Mouse (Mus musculus) hindbrain, postnatal 0 days (tissue): ENCODE data around the gene Mef2c. TPM values are rescaled to one million over a fixed set of nuclear protein-coding genes. Genes with fewer than 3 reads are reported as not detected.

Source experiments
- ATAC-seq: fragments of 200-750 bp; cut with Nextera tagmentation; 2 replicates; pipeline ENCODE4 v1.8.0; 2017; ENCODE audit warnings: mild to moderate bottlenecking, moderate TSS enrichment, moderate library complexity
- DNase-seq: peaks from one replicate; pipeline ENCODE4 v3.0.0-alpha.2; 2015; ENCODE audit warnings: low spot score
- H3K27ac ChIP-seq: fragments of 300-500 bp; sonication (generic); 2 replicates; pipeline ENCODE4 v1.5.1; 2014; ENCODE audit warnings: mild to moderate bottlenecking
- H3K27me3 ChIP-seq: fragments of 300-500 bp; sonication (generic); 2 replicates; pipeline ENCODE4 v1.6.1; 2014; ENCODE audit warnings: low read length, mixed read lengths; ENCODE audit not compliant: insufficient read depth
- H3K36me3 ChIP-seq: fragments of 300-500 bp; sonication (generic); 2 replicates; pipeline ENCODE4 v1.6.1; 2014; ENCODE audit warnings: low read length, mixed read lengths; ENCODE audit not compliant: insufficient read depth
- H3K4me1 ChIP-seq: fragments of 300-500 bp; sonication (generic); 2 replicates; pipeline ENCODE4 v1.6.1; 2014; ENCODE audit warnings: antibody characterized with exemption, low read length, mixed read lengths; ENCODE audit not compliant: insufficient read depth
- H3K4me2 ChIP-seq: fragments of 300-500 bp; sonication (generic); 2 replicates; pipeline ENCODE4 v1.6.1; 2014; ENCODE audit warnings: low read depth, mild to moderate bottlenecking, low read length, moderate library complexity, mixed read lengths
- H3K4me3 ChIP-seq: fragments of 300-500 bp; sonication (generic); 2 replicates; pipeline ENCODE4 v1.5.1; 2014; ENCODE audit warnings: low read length
- H3K9ac ChIP-seq: fragments of 300-500 bp; sonication (generic); replicated peaks from 2 replicates; pipeline ENCODE4 v1.6.1; 2014; ENCODE audit warnings: mild to moderate bottlenecking, low read length, moderate library complexity, mixed read lengths
- H3K9me3 ChIP-seq: fragments of 300-500 bp; sonication (generic); 2 replicates; pipeline ENCODE4 v1.6.1; 2016; ENCODE audit warnings: low read length, mixed read lengths
- CTCF ChIP-seq: IDR thresholded peaks from 2 replicates; pipeline ENCODE4 v1.5.1; 2016; ENCODE audit warnings: antibody characterized with exemption, control low read depth, low read depth
- WGBS: fragments of 180-500 bp; shearing (Covaris S2); extraction: QIAGEN DNeasy Blood & Tissue Kit; methylation state at CpG from one replicate; pipeline ENCODE4 v1.1.7; 2014; 5-methylcytosine and 5-hydroxymethylcytosine counted together
- polyA plus RNA-seq: library from polyadenylated mRNA; unstranded; fragments of >200 nt; fragmentation: Nextera tagmentation; extraction: Ambion mirVana; gene quantifications from 2 replicates; pipeline ENCODE4 v1.2.1, GENCODE M21; 2015
- total RNA-seq: library from RNA; depleted of rRNA; stranded (reverse); fragments of >200 nt; gene quantifications from 2 replicates; pipeline ENCODE4 v1.2.3, GENCODE M21; 2014

Mef2c gene
- total and polyA plus RNA-seq, 2 experiments from 2014 or later, result 27.2 to 46.2 TPM

DNA sequence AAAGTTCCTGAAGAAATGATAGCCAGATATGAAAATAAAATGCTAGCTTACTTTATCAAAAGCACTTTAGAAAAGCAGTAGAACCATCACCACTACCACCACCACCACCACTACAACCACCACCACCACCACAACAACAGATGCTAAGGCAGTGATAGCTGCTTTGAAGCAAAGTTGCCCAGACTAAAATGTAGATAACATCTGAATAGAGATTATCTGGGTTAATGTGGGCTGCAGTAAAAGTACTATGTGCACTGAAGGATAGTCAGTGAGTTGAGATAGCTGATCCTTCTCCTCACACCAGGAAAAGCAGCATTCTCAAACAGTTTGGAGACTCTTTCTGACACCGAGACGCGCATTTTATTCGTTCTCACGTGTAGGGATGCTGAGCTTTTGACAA lies 87.1 kb downstream of the Mef2c start:
- H3K27me3 ChIP-seq, result no peaks in the 10 kb centered on the region
- no peak overlapping the region for H3K27ac ChIP-seq
- no peak overlapping the region for H3K4me3 ChIP-seq
- no peak for TF ChIP-seq CTCF
- ATAC-seq (no peak), DNase-seq (no peak)
- H3K36me3 ChIP-seq, result no peaks in the 10 kb centered on the region
- H3K4me2 ChIP-seq, result no peak overlapping the region
- H3K4me1 ChIP-seq, result no peaks in the 10 kb centered on the region
- H3K9me3 ChIP-seq, result no peaks in the 10 kb centered on the region
- 96% methylated on average over 5 of the region's 5 CpGs for WGBS
- no peak overlapping the region for H3K9ac ChIP-seq

DNA sequence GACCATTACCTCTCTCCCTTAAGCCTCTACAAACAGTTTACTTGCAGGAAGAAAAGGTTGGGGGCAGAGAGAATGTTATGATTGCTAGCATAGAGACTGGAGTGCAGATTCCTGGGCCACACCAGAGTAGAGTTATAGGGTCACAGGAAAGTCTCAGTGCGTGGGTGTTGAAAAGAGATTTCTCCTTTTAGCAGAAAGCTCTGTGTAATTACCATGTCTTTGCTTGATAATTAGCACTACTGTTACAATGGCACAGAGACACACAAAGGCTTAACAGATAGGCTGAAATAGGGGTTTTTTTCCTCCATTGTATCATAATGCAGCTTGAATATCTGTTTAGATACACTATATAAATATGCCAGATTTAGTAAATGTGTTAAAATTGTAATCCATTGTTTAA lies 91.6 kb downstream of the Mef2c start:
- 57% methylated on average over 1 of the region's 1 CpGs for WGBS
- no peak overlapping the region for H3K9ac ChIP-seq
- H3K27me3 ChIP-seq, result no peaks in the 10 kb centered on the region
- no peaks in the 10 kb centered on the region for H3K4me1 ChIP-seq
- no peak for TF ChIP-seq CTCF
- DNase-seq, result no peak
- no peak overlapping the region for H3K27ac ChIP-seq
- H3K9me3 ChIP-seq, result no peaks in the 10 kb centered on the region
- ATAC-seq, result no peak
- H3K36me3 ChIP-seq, result no peaks in the 10 kb centered on the region
- H3K4me2 ChIP-seq, result no peak overlapping the region
- H3K4me3 ChIP-seq, result no peak overlapping the region

DNA sequence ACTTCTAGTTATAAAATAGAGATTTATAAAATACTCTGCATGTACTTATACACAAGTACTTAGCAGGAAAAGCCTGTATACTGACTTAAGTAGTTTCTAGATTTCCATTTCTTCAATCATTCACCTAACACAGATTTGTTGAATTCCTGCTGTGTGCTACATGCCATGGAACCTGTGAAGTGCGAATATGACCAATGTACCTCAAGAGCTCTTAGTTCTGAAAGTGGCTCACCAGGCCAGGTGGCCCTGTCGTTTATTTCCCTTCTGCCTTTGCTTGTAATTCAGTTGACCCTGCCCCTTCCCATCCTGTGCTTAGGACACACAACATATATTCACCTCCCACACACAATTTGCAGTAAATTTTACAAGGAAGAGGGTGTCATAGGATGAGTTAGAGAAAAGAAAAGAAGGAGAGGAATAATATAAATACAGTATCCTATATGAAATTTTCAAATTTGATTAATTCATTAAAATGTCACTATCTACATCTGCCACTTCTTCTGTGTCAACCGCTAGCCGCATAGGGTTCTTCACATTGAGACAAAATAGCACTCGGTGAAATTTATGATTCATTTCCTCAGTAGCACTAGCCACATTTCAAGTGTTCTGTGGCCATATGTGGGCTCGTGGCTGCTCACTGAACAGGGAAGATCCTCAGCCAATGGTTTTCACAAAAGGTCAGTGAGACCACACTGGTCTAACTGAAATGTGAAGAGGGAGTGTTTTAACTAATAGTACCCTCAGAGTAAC lies 93.3 kb downstream of the Mef2c start:
- DNase-seq (no peak), ATAC-seq (no peak)
- TF ChIP-seq CTCF, result no peak
- H3K4me3 ChIP-seq, result no peak overlapping the region
- H3K9me3 ChIP-seq, result no peaks in the 10 kb centered on the region
- H3K27ac ChIP-seq, result no peak overlapping the region
- no peaks in the 10 kb centered on the region for H3K36me3 ChIP-seq
- no peak overlapping the region for H3K9ac ChIP-seq
- H3K27me3 ChIP-seq, result no peaks in the 10 kb centered on the region
- WGBS, result 89% methylated on average over 6 of the region's 6 CpGs
- H3K4me2 ChIP-seq, result no peak overlapping the region
- H3K4me1 ChIP-seq, result no peaks in the 10 kb centered on the region

DNA sequence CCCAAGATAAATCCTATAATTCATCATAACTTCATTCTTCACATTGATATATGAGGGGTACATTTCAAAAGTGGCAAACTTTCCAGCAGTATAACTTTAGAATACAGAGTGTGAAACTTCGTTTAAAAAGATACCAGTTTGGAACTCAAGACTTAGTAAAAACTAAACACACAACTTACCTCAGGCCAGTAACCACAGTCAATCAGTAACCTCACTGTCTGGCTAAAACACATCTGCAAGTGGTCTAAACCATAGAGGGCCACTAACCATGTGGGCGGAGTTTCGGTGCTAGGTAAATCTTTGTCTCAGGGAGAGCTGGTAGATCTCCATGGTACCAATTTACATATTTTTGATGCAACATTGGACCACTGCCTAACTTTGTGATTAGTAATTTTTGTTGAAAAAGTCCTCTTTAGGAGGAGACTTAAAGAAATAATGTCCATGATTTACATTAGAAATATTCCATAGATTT lies 93.9 kb downstream of the Mef2c start:
- Histone ChIP-seq H3K4me2 (no peak overlapping the region), H3K27me3 (no peaks in the 10 kb centered on the region), H3K27ac (no peak overlapping the region), H3K4me1 (no peaks in the 10 kb centered on the region), H3K9me3 (no peaks in the 10 kb centered on the region), H3K36me3 (no peaks in the 10 kb centered on the region), H3K9ac (no peak overlapping the region), H3K4me3 (no peak overlapping the region)
- ATAC-seq, result no peak
- no peak for TF ChIP-seq CTCF
- DNase-seq, result no peak
- WGBS, result 93% methylated on average over 3 of the region's 3 CpGs

DNA sequence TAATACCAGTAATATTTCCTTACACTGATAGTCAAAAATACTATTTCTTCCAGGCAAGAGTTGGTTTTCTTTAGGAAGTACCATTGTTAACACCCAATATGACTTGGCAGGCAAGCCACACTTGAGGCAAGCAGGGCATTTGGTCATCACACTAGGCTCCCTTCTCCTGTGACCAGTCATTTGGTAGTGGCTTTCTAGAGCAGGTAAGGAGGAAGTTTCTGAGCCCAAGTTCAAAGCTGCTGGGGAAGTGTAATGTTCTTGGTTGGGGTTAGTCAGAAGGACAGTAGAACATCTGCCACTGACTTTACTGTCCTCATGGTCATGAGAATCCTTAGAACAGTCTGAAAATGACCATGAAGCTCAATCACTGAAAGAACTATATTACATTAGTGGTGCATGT lies 96.5 kb downstream of the Mef2c start:
- ATAC-seq (no peak), DNase-seq (no peak)
- no peak overlapping the region for H3K9ac ChIP-seq
- no peak for TF ChIP-seq CTCF
- H3K27me3 ChIP-seq, result no peaks in the 10 kb centered on the region
- H3K4me1 ChIP-seq, result 0 out of 2 replicates have a peak, but pooled peaks cover 7% of the 10 kb centered on the region
- H3K36me3 ChIP-seq, result no peaks in the 10 kb centered on the region
- no peak overlapping the region for H3K27ac ChIP-seq
- no peaks in the 10 kb centered on the region for H3K9me3 ChIP-seq
- H3K4me3 ChIP-seq, result no peak overlapping the region
- no peak overlapping the region for H3K4me2 ChIP-seq

DNA sequence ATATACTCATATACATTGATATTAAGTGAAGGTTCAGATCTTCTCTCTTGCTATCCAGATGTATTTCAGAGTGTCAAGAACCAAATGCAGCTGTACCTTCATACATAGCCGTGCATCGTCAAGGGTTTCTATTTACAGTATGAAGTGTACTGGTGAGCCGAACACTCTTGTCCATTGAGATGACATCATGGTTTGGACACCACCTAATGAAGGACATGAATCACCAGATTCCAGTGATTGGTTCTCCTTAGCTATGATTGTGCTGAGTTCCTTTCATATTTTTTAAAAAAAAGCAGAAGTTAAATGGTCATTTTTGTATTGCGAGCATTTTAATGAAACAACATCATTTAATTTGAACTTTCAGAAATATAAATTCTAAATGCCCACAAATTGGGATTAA lies 97.9 kb downstream of the Mef2c start:
- Histone ChIP-seq H3K4me2 (no peak overlapping the region), H3K9me3 (no peaks in the 10 kb centered on the region), H3K27me3 (no peaks in the 10 kb centered on the region), H3K9ac (no peak overlapping the region), H3K36me3 (no peaks in the 10 kb centered on the region), H3K4me3 (no peak overlapping the region), H3K4me1 (0 out of 2 replicates have a peak, but pooled peaks cover 7% of the 10 kb centered on the region), H3K27ac (no peak overlapping the region)
- DNase-seq (no peak), ATAC-seq (no peak)
- TF ChIP-seq CTCF, result no peak
- 92% methylated on average over 4 of the region's 4 CpGs for WGBS

DNA sequence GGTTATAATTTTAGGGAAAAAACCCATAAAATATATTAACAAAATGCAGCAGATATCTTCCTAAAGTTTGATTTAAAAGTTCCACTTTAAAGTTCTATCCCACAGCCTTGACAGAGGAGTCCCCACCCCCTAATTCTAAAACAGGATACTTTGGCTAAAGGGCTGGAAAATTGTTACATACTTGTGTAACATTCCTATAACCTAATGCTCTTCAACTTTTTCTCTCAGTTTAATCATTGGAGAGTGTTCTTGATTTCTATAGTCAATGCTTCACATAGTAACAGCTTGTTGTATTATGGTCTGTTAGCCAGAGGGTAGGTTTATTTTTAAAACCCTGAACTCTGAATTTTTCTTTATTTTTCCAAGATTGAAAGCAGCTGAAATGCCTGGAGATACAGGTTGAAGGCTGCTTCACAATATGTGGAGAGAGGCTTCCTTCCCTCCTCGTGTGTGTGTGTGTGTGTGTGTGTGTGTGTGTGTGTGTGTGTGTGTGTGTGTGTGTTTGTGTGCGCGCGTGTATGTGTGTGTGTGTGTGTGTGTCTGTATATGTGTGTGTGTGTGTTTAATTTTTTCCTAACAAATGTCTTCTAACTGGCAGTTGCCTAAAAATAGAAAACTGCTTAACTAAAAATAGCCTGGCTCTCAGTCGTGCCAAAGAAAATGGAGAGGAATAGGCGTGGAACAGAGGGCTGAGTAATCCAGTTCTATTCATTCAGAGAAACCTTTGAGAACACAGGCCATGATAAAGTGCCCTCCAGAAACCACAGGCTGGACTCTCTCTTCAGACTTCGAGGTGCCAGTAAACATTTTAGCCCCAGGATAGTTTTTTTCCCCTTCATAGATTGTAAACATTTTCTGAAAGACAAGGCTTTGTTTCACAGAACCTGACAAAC lies 99.8 kb downstream of the Mef2c start:
- H3K9me3 ChIP-seq, result no peaks in the 10 kb centered on the region
- peak; percentile 49 for DNase-seq
- H3K27ac ChIP-seq, result peak overlapping the region; percentile 49; the same call in 1 of the 2 replicates

More for the DNA sequence above, 99.8 kb downstream of the Mef2c start:
- Histone ChIP-seq H3K36me3 (no peaks in the 10 kb centered on the region), H3K4me3 (no peak overlapping the region), H3K4me1 (0 out of 2 replicates have a peak, but pooled peaks cover 7% of the 10 kb centered on the region), H3K27me3 (no peaks in the 10 kb centered on the region), H3K4me2 (no peak overlapping the region), H3K9ac (no peak overlapping the region)
- 31% methylated on average over 7 of the region's 7 CpGs for WGBS
- 0 out of 2 replicates have a peak, but pooled peaks have one; percentile 53 for ATAC-seq
- no peak for TF ChIP-seq CTCF
